Mouse (Mus musculus) spleen, embryonic (tissue): ENCODE results near the gene Nsun4.

Experiments
- CTCF ChIA-PET: fragments of 350-600 bp; sonication (Branson Sonifier 250); formaldehyde crosslinking; loops from one replicate; lab custom pipeline; 2022; lab: Charles Lee

The Nsun4 gene

GRCm38 (mm10) chr4:115987436-115987835 lies 66.2 kb downstream of the Nsun4 start:
- CTCF ChIA-PET, result no interaction called here

- CTCF ChIA-PET, result no interaction called here
Measured at GRCm38 (mm10) chr4:115984967-115985366, 68.7 kb downstream of the Nsun4 start.

GRCm38 (mm10) chr4:115984111-115984510 lies 69.6 kb downstream of the Nsun4 start:
- CTCF ChIA-PET, result interaction anchor here (0.5 kb wide), 1 partner anchor 125 kb away, joined by 3 read pairs; no protein-coding TSS in a partner anchor
